Mouse (Mus musculus) embryonic facial prominence, embryonic 14.5 days (tissue): Measurements from ENCODE around the gene Rps27rt. TPM values are rescaled to one million over a fixed set of nuclear protein-coding genes. Genes with fewer than 3 reads are reported as not detected.

ENCODE experiments used
- polyA plus RNA-seq: library from polyadenylated mRNA; unstranded; fragments of >200 nt; fragmentation: Nextera tagmentation; extraction: Ambion mirVana; gene quantifications from 2 replicates; pipeline ENCODE4 v1.2.1, GENCODE M21; 2014

The Rps27rt gene
- polyA plus RNA-seq, 1 experiment from 2014 or later: 574 TPM

Other genes with a start within 250 kb of the Rps27rt start
- 103 and 105 TPM in 2 replicates for gene Cmtm7, start 200.9 kb downstream of the Rps27rt start, polyA plus RNA-seq
- gene Cmtm8, start 138.6 kb downstream of the Rps27rt start, polyA plus RNA-seq: 16.9 and 18.6 TPM in 2 replicates
- gene Gpd1l, start 48.8 kb downstream of the Rps27rt start, polyA plus RNA-seq: 9.1 and 10.3 TPM in 2 replicates
- gene Osbpl10, start 4.2 kb downstream of the Rps27rt start, polyA plus RNA-seq: 2.1 and 2.7 TPM in 2 replicates